Mouse (Mus musculus) liver, postnatal 0 days (tissue): ENCODE results near the gene Tmem259.

Experiments
- CTCF ChIP-seq: sonication (generic); IDR thresholded peaks from 2 replicates; pipeline ENCODE4 v1.5.1; 2016; ENCODE audit warnings: antibody characterized with exemption, low read depth
- EP300 ChIP-seq: IDR thresholded peaks from 2 replicates; pipeline ENCODE4 v1.6.1; 2016; ENCODE audit warnings: antibody characterized with exemption, low read depth, mild to moderate bottlenecking

GRCm38 (mm10) chr10:79965325-79965724, 18.8 kb downstream of the Tmem259 start:
- no peak for TF ChIP-seq CTCF
- no peak for TF ChIP-seq EP300
